Mouse (Mus musculus) hindbrain, embryonic 12.5 days (tissue): Measurements from ENCODE around the gene Pfkfb3. TPM values are rescaled to one million over a fixed set of nuclear protein-coding genes. Genes with fewer than 3 reads are reported as not detected.

ENCODE experiments used
- ATAC-seq: fragments of 200-750 bp; cut with Nextera tagmentation; 2 replicates; pipeline ENCODE4 v1.8.0; 2017; ENCODE audit warnings: moderate TSS enrichment; ENCODE audit not compliant: low FRiP score
- H3K27ac ChIP-seq: fragments of 300-500 bp; sonication (generic); 2 replicates; pipeline ENCODE4 v1.5.1; 2016; ENCODE audit warnings: mild to moderate bottlenecking
- H3K27me3 ChIP-seq: fragments of 300-500 bp; sonication (generic); 2 replicates; pipeline ENCODE4 v1.6.1; 2016; ENCODE audit warnings: mild to moderate bottlenecking
- H3K36me3 ChIP-seq: fragments of 300-500 bp; sonication (generic); 2 replicates; pipeline ENCODE4 v1.6.1; 2016; ENCODE audit warnings: mild to moderate bottlenecking
- H3K4me1 ChIP-seq: fragments of 300-500 bp; sonication (generic); 2 replicates; pipeline ENCODE4 v1.6.1; 2016
- H3K4me2 ChIP-seq: fragments of 300-500 bp; sonication (generic); replicated peaks from 2 replicates; pipeline ENCODE4 v1.6.1; 2016; ENCODE audit warnings: mild to moderate bottlenecking
- H3K4me3 ChIP-seq: fragments of 300-500 bp; sonication (generic); 2 replicates; pipeline ENCODE4 v1.5.1; 2016; ENCODE audit warnings: mild to moderate bottlenecking
- H3K9ac ChIP-seq: fragments of 300-500 bp; sonication (generic); 2 replicates; pipeline ENCODE4 v1.6.1; 2016; ENCODE audit warnings: mild to moderate bottlenecking, moderate library complexity
- H3K9me3 ChIP-seq: fragments of 300-500 bp; sonication (generic); replicated peaks from 2 replicates; pipeline ENCODE4 v1.6.1; 2016; ENCODE audit warnings: mild to moderate bottlenecking
- WGBS: fragments of 180-500 bp; shearing (Covaris S2); methylation state at CpG from one replicate; pipeline ENCODE4 v1.1.7; 2016; 5-methylcytosine and 5-hydroxymethylcytosine counted together
- polyA plus RNA-seq: library from polyadenylated mRNA; unstranded; fragments of >200 nt; fragmentation: Nextera tagmentation; extraction: Ambion mirVana; gene quantifications from 2 replicates; pipeline ENCODE4 v1.2.1, GENCODE M21; 2016

The Pfkfb3 gene
- polyA plus RNA-seq, 1 experiment from 2014 or later: 20.4 TPM

DNA sequence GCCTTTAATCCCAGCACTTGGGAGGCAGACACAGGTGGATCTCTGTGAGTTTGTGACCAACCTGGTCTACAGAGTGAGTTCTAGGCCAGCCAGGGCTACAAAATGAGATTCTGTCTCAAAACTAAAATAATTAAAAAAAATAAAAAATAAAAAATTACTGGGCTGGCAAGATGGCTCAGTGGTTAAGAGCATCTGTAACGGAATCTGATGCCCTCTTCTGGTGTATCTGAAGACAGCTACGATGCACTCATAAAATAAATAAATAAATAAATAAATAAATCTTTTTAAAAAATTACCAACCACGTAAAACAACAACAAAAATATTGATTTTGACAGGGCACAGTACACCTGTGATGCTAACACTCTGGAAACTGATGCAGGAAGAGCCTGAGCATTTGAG, 13.0 kb upstream of the Pfkfb3 start:
- Histone ChIP-seq H3K36me3 (no peaks in the 10 kb centered on the region), H3K4me2 (no peak overlapping the region), H3K9ac (no peak overlapping the region), H3K9me3 (no peaks in the 10 kb centered on the region), H3K4me1 (no peaks in the 10 kb centered on the region), H3K27me3 (no peaks in the 10 kb centered on the region), H3K27ac (no peak overlapping the region), H3K4me3 (no peak overlapping the region)
- ATAC-seq: no peak
- 88% methylated on average over 3 of the region's 3 CpGs for WGBS

DNA sequence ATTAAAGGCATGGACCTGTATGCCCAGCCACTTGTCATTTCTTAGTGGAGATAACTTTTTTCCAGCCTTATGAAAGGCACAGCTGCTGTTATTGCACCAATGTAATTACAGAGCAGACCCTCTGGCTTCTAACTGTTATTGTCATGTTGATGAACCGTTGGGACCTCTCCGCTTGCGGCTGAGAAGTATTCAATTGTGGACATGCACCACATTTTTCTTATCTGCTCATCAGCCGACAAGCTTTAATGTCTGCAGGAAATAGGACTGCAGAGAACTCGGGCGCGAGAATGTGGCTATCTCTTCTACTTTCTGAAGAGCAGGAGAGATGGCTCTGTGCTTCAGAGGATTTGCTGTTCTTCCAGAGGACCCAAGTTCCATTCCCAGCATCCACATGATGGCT, 12.4 kb upstream of the Pfkfb3 start:
- no peak overlapping the region for H3K27ac ChIP-seq
- H3K4me3 ChIP-seq: no peak overlapping the region
- no peak for ATAC-seq
- no peak overlapping the region for H3K4me2 ChIP-seq
- H3K9me3 ChIP-seq: no peaks in the 10 kb centered on the region
- no peaks in the 10 kb centered on the region for H3K27me3 ChIP-seq
- H3K9ac ChIP-seq: no peak overlapping the region
- H3K4me1 ChIP-seq: no peaks in the 10 kb centered on the region
- no peaks in the 10 kb centered on the region for H3K36me3 ChIP-seq
- 54% methylated on average over 7 of the region's 7 CpGs for WGBS

DNA sequence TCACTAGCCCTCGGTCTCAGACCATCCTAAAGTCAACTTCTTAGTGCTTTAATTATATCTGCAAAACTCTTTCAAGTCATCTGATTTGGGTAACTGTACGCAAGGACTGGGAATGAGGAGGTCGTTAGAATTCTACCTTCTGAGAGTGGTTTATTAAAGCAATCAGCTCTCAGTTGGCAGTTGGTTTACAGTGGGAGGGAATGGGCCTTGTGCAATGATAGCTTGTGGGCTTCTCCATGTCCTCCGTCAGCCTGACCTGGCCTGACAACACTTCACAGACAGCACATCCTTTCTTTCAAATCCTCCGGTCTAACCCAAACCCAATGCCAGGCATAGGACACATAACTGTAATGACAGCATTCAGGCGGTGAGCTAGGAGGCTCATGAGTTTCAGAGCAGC, 10.9 kb upstream of the Pfkfb3 start:
- Histone ChIP-seq H3K27me3 (no peaks in the 10 kb centered on the region), H3K4me1 (no peaks in the 10 kb centered on the region), H3K4me2 (no peak overlapping the region), H3K27ac (no peak overlapping the region), H3K4me3 (no peak overlapping the region), H3K9ac (no peak overlapping the region), H3K36me3 (no peaks in the 10 kb centered on the region), H3K9me3 (no peaks in the 10 kb centered on the region)
- WGBS: 88% methylated on average over 6 of the region's 6 CpGs
- ATAC-seq: no peak

DNA sequence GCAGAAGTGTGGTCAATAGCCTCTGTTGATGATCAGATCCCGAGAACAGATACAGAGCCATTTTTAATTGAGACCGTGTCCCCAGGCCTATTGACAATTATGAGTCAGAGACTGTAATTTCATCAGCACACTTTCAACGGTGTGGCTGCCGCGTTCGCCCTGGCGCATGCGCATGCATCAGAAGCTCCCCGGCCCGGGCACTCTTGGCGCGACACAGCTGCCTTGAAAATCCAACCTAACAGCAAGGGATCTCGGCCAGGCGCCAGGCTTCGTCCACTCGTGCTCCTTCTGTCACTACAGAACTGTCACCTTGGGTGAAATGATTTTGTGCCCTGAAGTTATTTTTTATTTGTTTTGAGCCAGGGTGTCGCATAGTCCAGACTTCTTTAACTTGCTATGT, 9.4 kb upstream of the Pfkfb3 start:
- no peaks in the 10 kb centered on the region for H3K9me3 ChIP-seq
- H3K27me3 ChIP-seq: no peaks in the 10 kb centered on the region
- H3K27ac ChIP-seq: no peak overlapping the region
- H3K4me2 ChIP-seq: no peak overlapping the region
- 93% methylated on average over 17 of the region's 17 CpGs for WGBS
- no peaks in the 10 kb centered on the region for H3K36me3 ChIP-seq
- no peaks in the 10 kb centered on the region for H3K4me1 ChIP-seq
- no peak for ATAC-seq
- H3K9ac ChIP-seq: no peak overlapping the region
- H3K4me3 ChIP-seq: no peak overlapping the region

DNA sequence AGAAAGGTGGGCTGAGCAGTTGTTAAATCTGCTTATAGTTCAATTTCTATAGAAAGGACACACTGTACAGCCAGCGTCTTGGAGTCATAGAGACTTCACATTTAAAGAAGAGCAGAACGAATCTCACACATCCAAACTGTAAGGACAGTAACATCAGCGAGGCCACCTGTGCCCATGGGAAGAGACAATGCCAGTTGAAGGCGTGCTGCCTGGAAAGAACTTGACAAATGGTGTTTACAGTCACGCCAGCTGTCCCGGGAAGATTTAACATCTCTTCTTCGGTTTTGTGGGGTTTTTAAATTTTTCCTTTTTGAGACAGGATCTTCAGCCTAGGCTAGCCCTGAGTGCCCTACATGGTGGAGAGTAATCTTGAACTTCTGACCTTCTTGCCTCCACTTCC, 4.8 kb upstream of the Pfkfb3 start:
- no peak for ATAC-seq
- Histone ChIP-seq H3K4me3 (no peak overlapping the region), H3K9ac (no peak overlapping the region), H3K27ac (no peak overlapping the region), H3K36me3 (no peaks in the 10 kb centered on the region), H3K4me2 (no peak overlapping the region), H3K27me3 (peaks cover 22% of the 10 kb centered on the region), H3K4me1 (no peaks in the 10 kb centered on the region; the same call in 1 of the 2 replicates), H3K9me3 (no peaks in the 10 kb centered on the region)
- WGBS: 83% methylated on average over 7 of the region's 7 CpGs

DNA sequence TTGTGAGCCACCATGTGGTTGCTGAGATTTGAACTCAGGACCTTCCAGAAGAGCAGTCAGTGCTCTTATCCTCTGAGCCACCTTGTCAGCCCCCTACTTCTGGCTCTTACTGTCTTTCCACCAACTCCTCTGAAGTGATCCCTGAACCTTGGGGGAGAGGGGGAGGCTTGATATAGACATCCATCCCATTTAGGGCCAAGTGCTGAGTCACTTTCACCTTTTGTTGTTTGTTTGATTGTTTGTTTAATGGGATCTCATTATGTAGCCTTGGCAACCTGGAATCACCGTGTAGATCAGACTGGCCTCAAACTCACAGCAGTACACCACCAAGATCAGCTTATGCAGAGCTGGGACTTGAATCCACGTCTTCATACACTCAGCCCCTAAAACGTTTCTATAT, 3.4 kb upstream of the Pfkfb3 start:
- H3K27me3 ChIP-seq: peaks cover 36% of the 10 kb centered on the region
- H3K36me3 ChIP-seq: no peaks in the 10 kb centered on the region
- 74% methylated on average over 3 of the region's 3 CpGs for WGBS
- no peak overlapping the region for H3K9ac ChIP-seq
- H3K9me3 ChIP-seq: no peaks in the 10 kb centered on the region
- ATAC-seq: no peak
- H3K4me3 ChIP-seq: no peak overlapping the region
- H3K27ac ChIP-seq: no peak overlapping the region
- H3K4me2 ChIP-seq: no peak overlapping the region
- H3K4me1 ChIP-seq: peaks cover 6% of the 10 kb centered on the region

DNA sequence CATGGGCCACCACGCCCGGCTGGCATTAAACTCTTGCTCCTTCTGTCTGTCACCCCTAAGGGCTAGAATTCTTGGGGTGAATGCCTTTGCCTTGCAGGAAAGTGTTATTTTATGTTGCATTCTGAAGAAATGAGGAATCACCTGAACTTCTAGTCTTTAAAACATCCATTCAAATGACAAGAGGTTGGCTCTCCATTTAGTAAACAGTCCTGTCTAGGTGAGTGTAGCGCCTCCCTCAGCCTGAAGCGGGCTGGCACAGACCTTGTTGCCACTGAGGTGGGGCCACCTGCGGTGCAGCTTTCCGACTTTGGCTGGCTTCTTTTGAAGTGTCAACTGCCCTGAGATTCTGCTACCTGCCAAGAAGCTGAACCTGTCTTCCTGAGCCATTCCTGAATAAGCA, 1.4 kb upstream of the Pfkfb3 start:
- no peaks in the 10 kb centered on the region for H3K9me3 ChIP-seq
- ATAC-seq: no peak
- H3K36me3 ChIP-seq: no peaks in the 10 kb centered on the region
- no peak overlapping the region for H3K9ac ChIP-seq
- no peak overlapping the region for H3K4me3 ChIP-seq
- H3K4me1 ChIP-seq: peaks cover 6% of the 10 kb centered on the region
- H3K4me2 ChIP-seq: no peak overlapping the region
- 54% methylated on average over 6 of the region's 6 CpGs for WGBS
- H3K27ac ChIP-seq: no peak overlapping the region
- H3K27me3 ChIP-seq: peaks cover 39% of the 10 kb centered on the region

DNA sequence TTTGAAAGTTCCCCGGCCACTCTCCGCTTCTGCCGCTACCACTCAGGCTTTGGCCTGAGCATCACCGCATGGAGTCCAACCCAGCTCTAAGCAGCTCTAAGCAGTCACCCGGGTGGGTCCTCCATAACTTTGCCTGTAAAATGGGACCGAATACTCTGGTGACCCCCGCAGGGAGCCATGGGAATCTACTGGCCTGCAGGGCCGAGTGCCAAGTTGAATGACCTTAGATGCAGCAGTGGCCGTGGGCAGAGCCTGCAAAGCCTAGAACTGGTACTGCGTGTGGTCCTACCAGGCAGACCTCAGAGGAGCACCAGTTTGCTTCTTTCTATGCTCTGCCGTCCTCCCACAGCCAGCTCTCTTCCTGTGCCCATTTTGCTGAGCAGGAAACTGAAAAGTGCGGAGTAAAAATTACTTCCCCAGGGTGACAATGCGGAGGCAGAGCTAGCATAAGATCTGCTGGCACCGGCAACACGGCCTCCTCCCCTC, 868 bp downstream of the Pfkfb3 start:
- H3K9ac ChIP-seq: peak overlapping the region; percentile 64; the same call in 1 of the 2 replicates

DNA sequence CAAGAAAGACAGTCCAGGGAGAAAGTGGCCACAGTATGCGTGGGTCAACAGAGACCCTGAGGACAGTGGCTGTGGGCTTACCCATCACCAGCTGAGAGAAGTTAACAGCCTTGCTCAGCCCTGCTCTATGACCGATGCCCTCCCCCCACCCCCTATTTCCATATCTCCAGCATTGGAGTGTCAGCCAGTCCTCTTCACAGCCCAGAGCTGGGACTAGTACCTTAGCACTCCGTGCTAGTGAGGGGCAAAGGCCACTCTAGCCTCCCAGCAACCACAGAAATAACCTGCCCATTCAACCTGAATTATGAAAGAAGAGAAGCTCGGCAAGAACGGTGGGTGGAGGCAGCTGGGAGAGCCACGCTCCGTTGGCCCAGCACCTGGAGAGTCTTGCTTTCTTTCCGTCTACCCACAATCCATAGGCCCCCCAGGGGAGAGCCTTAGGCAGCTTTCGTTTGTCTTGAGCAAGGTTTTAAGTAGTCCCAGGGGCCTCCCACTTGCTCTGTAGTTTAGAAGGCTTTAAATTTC, 1.5 kb downstream of the Pfkfb3 start:
- Histone ChIP-seq H3K9me3 (no peaks in the 10 kb centered on the region), H3K4me3 (0 out of 2 replicates have a peak overlapping the region, but pooled peaks have one; percentile 54), H3K27ac (no peak overlapping the region), H3K4me1 (peaks cover 6% of the 10 kb centered on the region), H3K27me3 (peaks cover 41% of the 10 kb centered on the region), H3K4me2 (peak overlapping the region; percentile 99; the same call in 1 of the 2 replicates), H3K9ac (no peak overlapping the region), H3K36me3 (no peaks in the 10 kb centered on the region)
- 5% methylated on average over 9 of the region's 9 CpGs for WGBS
- ATAC-seq: peak; percentile 18

More for the DNA sequence above, 868 bp downstream of the Pfkfb3 start:
- Histone ChIP-seq H3K27ac (no peak overlapping the region), H3K4me3 (peak overlapping the region; percentile 54), H3K36me3 (no peaks in the 10 kb centered on the region), H3K4me1 (peaks cover 6% of the 10 kb centered on the region), H3K4me2 (peak overlapping the region; percentile 99), H3K9me3 (no peaks in the 10 kb centered on the region), H3K27me3 (peaks cover 41% of the 10 kb centered on the region)
- WGBS: 1% methylated on average over 15 of the region's 15 CpGs
- ATAC-seq: peak; percentile 65

DNA sequence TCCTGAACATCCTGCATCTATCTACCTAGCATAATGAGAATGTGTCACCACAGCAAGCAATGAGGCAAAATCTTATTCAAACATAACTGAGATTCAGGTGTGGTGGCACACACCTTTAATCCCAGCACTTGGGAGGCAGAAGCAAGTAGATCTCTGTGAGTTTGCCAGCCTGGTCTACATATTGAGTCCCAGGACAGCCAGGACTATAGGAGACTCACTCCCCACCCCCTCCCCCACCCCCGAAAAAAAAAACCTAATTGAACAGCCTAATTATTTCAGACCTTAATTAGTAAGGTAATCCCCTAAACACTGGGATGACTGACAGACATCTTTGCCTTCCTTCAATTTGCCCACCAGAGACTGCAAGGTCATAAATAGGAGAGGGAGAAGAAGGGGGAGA, 2.2 kb downstream of the Pfkfb3 start:
- peaks cover 6% of the 10 kb centered on the region for H3K4me1 ChIP-seq
- ATAC-seq: no peak
- H3K9ac ChIP-seq: no peak overlapping the region
- H3K4me2 ChIP-seq: no peak overlapping the region
- no peaks in the 10 kb centered on the region for H3K36me3 ChIP-seq
- no peak overlapping the region for H3K4me3 ChIP-seq
- no peak overlapping the region for H3K27ac ChIP-seq
- H3K27me3 ChIP-seq: peaks cover 41% of the 10 kb centered on the region
- H3K9me3 ChIP-seq: no peaks in the 10 kb centered on the region
- WGBS: 44% methylated on average over 1 of the region's 1 CpGs

DNA sequence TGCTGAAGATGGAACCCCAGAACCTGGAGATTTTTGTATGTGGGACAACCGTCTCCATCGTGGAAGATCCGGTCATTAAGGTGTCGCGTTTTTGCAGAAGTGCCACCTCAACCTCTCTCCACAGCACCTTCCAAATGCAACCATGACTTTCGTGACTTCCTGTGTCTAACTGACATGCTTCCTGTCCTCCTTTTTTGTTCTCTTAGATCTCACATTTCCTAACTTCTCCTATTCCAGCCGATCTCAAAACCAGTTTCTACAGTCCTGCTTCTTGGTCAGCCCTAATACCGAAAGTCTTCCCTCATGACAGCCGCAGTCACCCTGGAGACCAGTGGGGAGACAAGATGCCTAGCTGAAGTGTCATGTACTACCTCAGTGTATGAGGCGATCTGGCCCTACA, 5.4 kb downstream of the Pfkfb3 start:
- peaks cover 18% of the 10 kb centered on the region for H3K27me3 ChIP-seq
- ATAC-seq: no peak
- H3K4me3 ChIP-seq: no peak overlapping the region

DNA sequence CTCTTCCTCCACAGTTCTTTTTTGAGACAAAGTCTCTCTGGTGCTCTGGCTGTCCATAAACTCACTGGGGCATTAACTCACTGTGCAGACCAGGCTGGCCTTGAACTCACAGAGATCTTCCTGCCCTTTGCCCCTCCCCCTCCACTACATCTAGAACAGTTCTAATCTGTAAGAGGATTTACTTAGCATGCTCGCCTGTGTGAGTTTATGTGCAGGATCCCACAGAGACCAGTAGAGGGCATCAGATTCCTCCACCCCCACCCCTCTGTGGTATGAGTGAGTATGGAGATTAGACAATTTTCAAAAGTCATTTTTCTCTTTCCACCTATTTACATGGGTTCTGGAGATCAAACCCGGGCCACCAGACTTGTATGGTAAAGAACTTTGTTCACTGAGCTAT, 6.3 kb downstream of the Pfkfb3 start:
- 63% methylated on average over 2 of the region's 2 CpGs for WGBS
- H3K9me3 ChIP-seq: no peaks in the 10 kb centered on the region
- no peak for ATAC-seq

More for the DNA sequence above, 5.4 kb downstream of the Pfkfb3 start:
- H3K4me2 ChIP-seq: no peak overlapping the region
- H3K36me3 ChIP-seq: no peaks in the 10 kb centered on the region
- WGBS: 93% methylated on average over 10 of the region's 10 CpGs
- H3K4me1 ChIP-seq: peaks cover 6% of the 10 kb centered on the region
- H3K27ac ChIP-seq: no peak overlapping the region
- H3K9me3 ChIP-seq: no peaks in the 10 kb centered on the region
- H3K9ac ChIP-seq: no peak overlapping the region

DNA sequence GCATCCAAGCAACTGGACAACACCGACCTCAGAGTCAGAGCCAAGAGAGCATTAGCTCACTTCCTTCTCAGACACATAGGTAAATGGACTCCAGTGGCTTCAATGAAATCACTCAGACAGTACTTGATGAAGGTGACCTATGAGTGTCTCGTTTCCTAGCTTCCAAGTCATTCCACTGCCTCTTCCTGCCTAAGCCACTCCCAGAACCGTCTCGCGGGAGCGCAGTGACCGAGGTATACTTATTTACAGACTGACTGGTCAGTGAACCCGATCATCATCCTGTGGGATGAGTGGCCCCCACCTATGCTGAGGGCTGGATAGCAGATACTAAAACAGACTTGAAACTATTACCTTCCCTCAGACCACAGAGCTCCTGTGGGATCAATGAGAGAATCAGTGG, 7.8 kb downstream of the Pfkfb3 start:
- Histone ChIP-seq H3K27me3 (peaks cover 3% of the 10 kb centered on the region; the same call in 1 of the 2 replicates), H3K9ac (no peak overlapping the region), H3K4me1 (no peaks in the 10 kb centered on the region), H3K27ac (no peak overlapping the region), H3K4me2 (no peak overlapping the region), H3K36me3 (no peaks in the 10 kb centered on the region), H3K9me3 (no peaks in the 10 kb centered on the region), H3K4me3 (no peak overlapping the region)
- WGBS: 87% methylated on average over 8 of the region's 8 CpGs
- no peak for ATAC-seq

More for the DNA sequence above, 6.3 kb downstream of the Pfkfb3 start:
- no peak overlapping the region for H3K9ac ChIP-seq
- H3K4me2 ChIP-seq: no peak overlapping the region
- H3K36me3 ChIP-seq: no peaks in the 10 kb centered on the region
- H3K4me1 ChIP-seq: peaks cover 2% of the 10 kb centered on the region; the same call in 1 of the 2 replicates
- peaks cover 9% of the 10 kb centered on the region for H3K27me3 ChIP-seq
- H3K4me3 ChIP-seq: no peak overlapping the region
- H3K27ac ChIP-seq: no peak overlapping the region
